8 mouse cellular contexts compared by ENCODE assay signal in the genomic region with DNA sequence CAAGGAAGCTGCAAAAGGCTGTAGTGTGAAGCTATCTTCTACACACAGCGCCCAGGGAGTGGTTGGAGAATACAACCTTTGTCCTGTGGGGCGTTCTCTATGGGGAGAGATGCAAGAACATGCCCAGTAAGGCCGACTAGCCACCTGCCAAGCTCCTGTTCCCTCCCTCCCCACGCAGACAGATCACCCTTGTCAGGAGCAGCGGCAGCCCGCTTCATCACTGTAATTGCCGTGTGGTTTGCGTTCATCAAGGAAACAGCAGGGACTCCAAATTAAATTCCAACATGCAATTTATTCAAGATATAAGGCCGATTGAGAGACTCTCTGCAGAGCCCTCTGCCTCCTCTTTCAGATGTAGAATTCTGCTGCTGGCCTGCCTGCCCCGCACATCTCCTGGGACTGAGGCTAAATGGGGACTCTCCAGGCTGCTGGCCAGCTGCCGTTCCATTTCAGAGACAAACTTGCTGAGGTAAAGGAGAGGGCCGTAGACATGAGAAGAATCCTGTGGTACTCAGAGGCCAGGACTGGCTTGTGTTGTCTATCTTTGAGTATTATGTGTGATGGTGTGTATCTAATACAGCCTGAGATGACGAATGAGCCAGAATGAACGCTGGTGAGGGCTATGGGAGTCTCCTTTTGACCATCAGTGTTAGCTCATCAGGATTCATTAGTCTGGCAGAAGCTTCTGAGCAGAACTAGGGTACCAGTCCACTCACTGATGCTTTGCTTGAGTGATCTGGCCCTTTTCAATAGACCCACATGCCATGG. TPM values are rescaled to one million over a fixed set of nuclear protein-coding genes. Genes with fewer than 3 reads are reported as not detected.
DNase-seq lines count a peak whose midpoint lies in the region; ATAC-seq lines count a peak whose summit lies in the region.
"Had no signal": no experiment of that assay in that cellular context is flagged by ENCODE, and none has a peak within 500 bp of the region (broad histone marks: within the 10 kb centered on the region; RNA-seq: fewer than 3 reads in every experiment).

No protein-coding gene starts in this region.

- no peak overlapping the region for H3K4me3 ChIP-seq in midbrain, embryonic 14.5 days (replicated peaks; ENCODE audit: low read depth, low read length)

- H3K27ac ChIP-seq in midbrain, embryonic 14.5 days (replicated peaks; ENCODE audit: low read depth, low read length): peak overlapping the region; percentile 49

- H3K36me3 ChIP-seq in midbrain, embryonic 14.5 days (ENCODE audit: control insufficient read depth, insufficient read depth, low read length): no peaks in the 10 kb centered on the region

- H3K4me1 ChIP-seq in midbrain, embryonic 14.5 days (ENCODE audit: control insufficient read depth, insufficient read depth, low read length): peaks cover 10% of the 10 kb centered on the region; the same call in 1 of the 2 replicates

- H3K4me2 ChIP-seq in midbrain, embryonic 14.5 days (ENCODE audit: low read length): no peak overlapping the region

- peak; percentile 10 to 13 for DNase-seq in heart, adult 18-20 months
- no peak for DNase-seq in heart, adult 8-10 months (ENCODE audit: low spot score)
- peak; percentile 43 for DNase-seq in cerebellum, adult 11 months
- peak; percentile 29 to 39 for DNase-seq in cerebellum, postnatal 36 days
- DNase-seq in midbrain, embryonic 14.5 days: peak; percentile 60
- DNase-seq in ovary, postnatal 14 days (ENCODE audit: low spot score): no peak
- DNase-seq: lung, postnatal 36 days had no signal

- H3K27me3 ChIP-seq in midbrain, embryonic 14.5 days (ENCODE audit: control insufficient read depth, insufficient read depth, low read length): no peaks in the 10 kb centered on the region

- H3K9me3 ChIP-seq in midbrain, embryonic 14.5 days (ENCODE audit: control insufficient read depth, low read length): no peaks in the 10 kb centered on the region

- ATAC-seq in midbrain, embryonic 14.5 days (ENCODE audit: low FRiP score, low TSS enrichment): no peak; the same call in 1 of the 2 replicates
- ATAC-seq in monocyte, adult 5-6 weeks (replicated peaks; ENCODE audit: insufficient number of reproducible peaks, low FRiP score, low TSS enrichment, poor library complexity, severe bottlenecking): no peak

- H3K9ac ChIP-seq in midbrain, embryonic 14.5 days (replicated peaks; ENCODE audit: low read length): no peak overlapping the region

- 49% methylated on average over 14 of the region's 14 CpGs for WGBS in midbrain, embryonic 14.5 days

RNA-seq across cellular contexts. Expression of a gene that starts 46.3 kb away (rescaled TPM):
- 10 to 100 TPM; 28.2 to 32.0 TPM for total RNA-seq in heart, adult 18-20 months (2021)
- 10 to 100 TPM; 27.7 to 32.8 (median 30.0) TPM for total RNA-seq in heart, adult 8-10 months (2022)
- 109 and 110 TPM in 2 replicates for polyA plus RNA-seq in midbrain, embryonic 14.5 days (2014; fragmentation: Nextera tagmentation; extraction: Ambion mirVana)
- total RNA-seq in monocyte, adult 5-6 weeks (2017): 21.2 to 53.4 TPM (median 31.4 TPM) in 3 replicates

RNA-seq across cellular contexts. Expression of a gene that starts 49.5 kb away (rescaled TPM):
- total RNA-seq in heart, adult 18-20 months (2021): 1 to 10 TPM; 1.5 to 2.3 TPM
- 1 to 10 TPM; 1.0 to 2.7 (median 2.2) TPM for total RNA-seq in heart, adult 8-10 months (2022)
- 2.5 and 4.9 TPM in 2 replicates for polyA plus RNA-seq in midbrain, embryonic 14.5 days (2014; fragmentation: Nextera tagmentation; extraction: Ambion mirVana)
- 41.2 to 46.3 TPM (median 41.9 TPM) in 3 replicates for total RNA-seq in monocyte, adult 5-6 weeks (2017)

Comparison
In these comparisons a context has a peak if more than half of its experiments do, and no peak if none do; other contexts are left out.
1. DNase-seq: peak in heart, adult 18-20 months (2 of 2), cerebellum, adult 11 months (single experiment), cerebellum, postnatal 36 days (2 of 2) and midbrain, embryonic 14.5 days (single experiment); none in heart, adult 8-10 months (single experiment) and ovary, postnatal 14 days (single experiment).
2. RNA of a gene that starts 49.5 kb away (total RNA-seq): 41.2 to 46.3 TPM in monocyte, adult 5-6 weeks; 1.0 to 2.7 TPM in heart, adult 8-10 months and 1.5 to 2.3 TPM in heart, adult 18-20 months; every median in the first group is over 10 times any median in the second.